Mouse (Mus musculus): ENCODE measurements around the gene Klk6. TPM values are rescaled to one million over a fixed set of nuclear protein-coding genes. Genes with fewer than 3 reads are reported as not detected.

Gene Klk6
- polyA plus RNA-seq, 1 experiment from 2014 or later = not detected

GRCm38 (mm10) chr7:43843801-43844200 is 19.5 kb downstream of the Klk6 start:
- no peaks in the 10 kb centered on the region for H3K36me3 ChIP-seq (ENCODE audit: control insufficient read depth, insufficient read depth, low read length)
- no peaks in the 10 kb centered on the region for H3K27me3 ChIP-seq (ENCODE audit: control insufficient read depth, insufficient read depth, low read length)
- H3K4me2 ChIP-seq (replicated peaks; ENCODE audit: low read depth, low read length) = no peak overlapping the region
- no peak for DNase-seq (ENCODE audit: low spot score)
- no peak overlapping the region for H3K9ac ChIP-seq (ENCODE audit: low read depth, low read length)
- no peak overlapping the region for H3K27ac ChIP-seq (ENCODE audit: low read depth, low read length)
- WGBS = 89% methylated on average over 4 of the region's 4 CpGs
- H3K4me3 ChIP-seq (ENCODE audit: low read depth, low read length) = no peak overlapping the region
- H3K4me1 ChIP-seq (replicated peaks; ENCODE audit: control insufficient read depth, insufficient read depth, low read length) = no peaks in the 10 kb centered on the region
- no peaks in the 10 kb centered on the region for H3K9me3 ChIP-seq (ENCODE audit: control insufficient read depth, low read length)
- ATAC-seq (ENCODE audit: low FRiP score) = no peak

GRCm38 (mm10) chr7:43851616-43852015 is 27.3 kb downstream of the Klk6 start:
- H3K36me3 ChIP-seq (ENCODE audit: control insufficient read depth, insufficient read depth, low read length) = no peaks in the 10 kb centered on the region
- no peaks in the 10 kb centered on the region for H3K4me1 ChIP-seq (replicated peaks; ENCODE audit: control insufficient read depth, insufficient read depth, low read length)
- ATAC-seq (ENCODE audit: low FRiP score) (no peak), DNase-seq (ENCODE audit: low spot score) (no peak)
- no peak overlapping the region for H3K27ac ChIP-seq (ENCODE audit: low read depth, low read length)
- H3K9me3 ChIP-seq (ENCODE audit: control insufficient read depth, low read length) = no peaks in the 10 kb centered on the region
- no peak overlapping the region for H3K4me2 ChIP-seq (replicated peaks; ENCODE audit: low read depth, low read length)
- no peak overlapping the region for H3K9ac ChIP-seq (ENCODE audit: low read depth, low read length)
- no peaks in the 10 kb centered on the region for H3K27me3 ChIP-seq (ENCODE audit: control insufficient read depth, insufficient read depth, low read length)
- 92% methylated on average over 6 of the region's 6 CpGs for WGBS
- no peak overlapping the region for H3K4me3 ChIP-seq (ENCODE audit: low read depth, low read length)

- Histone ChIP-seq H3K9ac (ENCODE audit: low read depth, low read length) (no peak overlapping the region), H3K36me3 (ENCODE audit: control insufficient read depth, insufficient read depth, low read length) (no peaks in the 10 kb centered on the region), H3K4me2 (replicated peaks; ENCODE audit: low read depth, low read length) (no peak overlapping the region), H3K9me3 (ENCODE audit: control insufficient read depth, low read length) (no peaks in the 10 kb centered on the region), H3K27ac (ENCODE audit: low read depth, low read length) (no peak overlapping the region), H3K4me1 (replicated peaks; ENCODE audit: control insufficient read depth, insufficient read depth, low read length) (no peaks in the 10 kb centered on the region), H3K4me3 (ENCODE audit: low read depth, low read length) (no peak overlapping the region), H3K27me3 (ENCODE audit: control insufficient read depth, insufficient read depth, low read length) (no peaks in the 10 kb centered on the region)
- ATAC-seq (ENCODE audit: low FRiP score) = no peak
- no peak for DNase-seq (ENCODE audit: low spot score)
- 85% methylated on average over 9 of the region's 9 CpGs for WGBS
These were observed 30.5 kb downstream of the Klk6 start for GRCm38 (mm10) chr7:43854642-43855380.

- H3K27ac ChIP-seq (ENCODE audit: low read depth, low read length) = no peak overlapping the region
- H3K4me2 ChIP-seq (replicated peaks; ENCODE audit: low read depth, low read length) = no peak overlapping the region
- DNase-seq (ENCODE audit: low spot score) (no peak), ATAC-seq (ENCODE audit: low FRiP score) (no peak)
- no peaks in the 10 kb centered on the region for H3K36me3 ChIP-seq (ENCODE audit: control insufficient read depth, insufficient read depth, low read length)
- H3K9me3 ChIP-seq (ENCODE audit: control insufficient read depth, low read length) = no peaks in the 10 kb centered on the region
- H3K4me3 ChIP-seq (ENCODE audit: low read depth, low read length) = no peak overlapping the region
- 80% methylated on average over 3 of the region's 3 CpGs for WGBS
- H3K9ac ChIP-seq (ENCODE audit: low read depth, low read length) = no peak overlapping the region
- no peaks in the 10 kb centered on the region for H3K27me3 ChIP-seq (ENCODE audit: control insufficient read depth, insufficient read depth, low read length)
- no peaks in the 10 kb centered on the region for H3K4me1 ChIP-seq (replicated peaks; ENCODE audit: control insufficient read depth, insufficient read depth, low read length)
These were observed 31.4 kb downstream of the Klk6 start for GRCm38 (mm10) chr7:43855709-43856108.

GRCm38 (mm10) chr7:43856307-43856706 is 32.0 kb downstream of the Klk6 start:
- no peaks in the 10 kb centered on the region for H3K27me3 ChIP-seq (ENCODE audit: control insufficient read depth, insufficient read depth, low read length)
- no peak overlapping the region for H3K4me3 ChIP-seq (ENCODE audit: low read depth, low read length)
- no peak overlapping the region for H3K27ac ChIP-seq (ENCODE audit: low read depth, low read length)
- WGBS = 82% methylated on average over 7 of the region's 7 CpGs
- H3K36me3 ChIP-seq (ENCODE audit: control insufficient read depth, insufficient read depth, low read length) = no peaks in the 10 kb centered on the region
- DNase-seq (ENCODE audit: low spot score) = no peak
- H3K9ac ChIP-seq (ENCODE audit: low read depth, low read length) = no peak overlapping the region
- H3K4me2 ChIP-seq (replicated peaks; ENCODE audit: low read depth, low read length) = no peak overlapping the region
- H3K9me3 ChIP-seq (ENCODE audit: control insufficient read depth, low read length) = no peaks in the 10 kb centered on the region
- no peaks in the 10 kb centered on the region for H3K4me1 ChIP-seq (replicated peaks; ENCODE audit: control insufficient read depth, insufficient read depth, low read length)
- no peak for ATAC-seq (ENCODE audit: low FRiP score)

GRCm38 (mm10) chr7:43857501-43857900 is 33.2 kb downstream of the Klk6 start:
- no peaks in the 10 kb centered on the region for H3K27me3 ChIP-seq (ENCODE audit: control insufficient read depth, insufficient read depth, low read length)
- WGBS = 92% methylated on average over 12 of the region's 12 CpGs

GRCm38 (mm10) chr7:43860411-43860810 is 36.1 kb downstream of the Klk6 start:
- Histone ChIP-seq H3K9me3 (ENCODE audit: control insufficient read depth, low read length) (no peaks in the 10 kb centered on the region), H3K27ac (ENCODE audit: low read depth, low read length) (no peak overlapping the region), H3K36me3 (ENCODE audit: control insufficient read depth, insufficient read depth, low read length) (no peaks in the 10 kb centered on the region), H3K9ac (ENCODE audit: low read depth, low read length) (no peak overlapping the region), H3K4me3 (ENCODE audit: low read depth, low read length) (no peak overlapping the region), H3K27me3 (ENCODE audit: control insufficient read depth, insufficient read depth, low read length) (no peaks in the 10 kb centered on the region), H3K4me1 (replicated peaks; ENCODE audit: control insufficient read depth, insufficient read depth, low read length) (no peaks in the 10 kb centered on the region), H3K4me2 (replicated peaks; ENCODE audit: low read depth, low read length) (no peak overlapping the region)
- DNase-seq (ENCODE audit: low spot score) (no peak), ATAC-seq (ENCODE audit: low FRiP score) (0 out of 2 replicates have a peak, but pooled peaks have one; percentile 38)
- WGBS = 58% methylated on average over 8 of the region's 8 CpGs

More at GRCm38 (mm10) chr7:43857501-43857900, 33.2 kb downstream of the Klk6 start:
- Histone ChIP-seq H3K9me3 (ENCODE audit: control insufficient read depth, low read length) (no peaks in the 10 kb centered on the region), H3K36me3 (ENCODE audit: control insufficient read depth, insufficient read depth, low read length) (no peaks in the 10 kb centered on the region), H3K9ac (ENCODE audit: low read depth, low read length) (no peak overlapping the region), H3K4me3 (ENCODE audit: low read depth, low read length) (no peak overlapping the region), H3K4me1 (replicated peaks; ENCODE audit: control insufficient read depth, insufficient read depth, low read length) (no peaks in the 10 kb centered on the region), H3K4me2 (replicated peaks; ENCODE audit: low read depth, low read length) (no peak overlapping the region), H3K27ac (ENCODE audit: low read depth, low read length) (no peak overlapping the region)
- DNase-seq (ENCODE audit: low spot score) = no peak
- ATAC-seq (ENCODE audit: low FRiP score) = no peak

GRCm38 (mm10) chr7:43873237-43873636 is 48.9 kb downstream of the Klk6 start:
- H3K9me3 ChIP-seq (ENCODE audit: control insufficient read depth, low read length) = no peaks in the 10 kb centered on the region
- WGBS = 2% methylated on average over 10 of the region's 10 CpGs
- no peak overlapping the region for H3K4me3 ChIP-seq (ENCODE audit: low read depth, low read length)
- H3K27ac ChIP-seq (ENCODE audit: low read depth, low read length) = no peak overlapping the region
- H3K4me1 ChIP-seq (replicated peaks; ENCODE audit: control insufficient read depth, insufficient read depth, low read length) = no peaks in the 10 kb centered on the region
- no peaks in the 10 kb centered on the region for H3K36me3 ChIP-seq (ENCODE audit: control insufficient read depth, insufficient read depth, low read length)
- no peaks in the 10 kb centered on the region for H3K27me3 ChIP-seq (ENCODE audit: control insufficient read depth, insufficient read depth, low read length)
- no peak overlapping the region for H3K4me2 ChIP-seq (replicated peaks; ENCODE audit: low read depth, low read length)
- DNase-seq (ENCODE audit: low spot score) (peak; percentile 90), ATAC-seq (ENCODE audit: low FRiP score) (peak; percentile 51)
- no peak overlapping the region for H3K9ac ChIP-seq (ENCODE audit: low read depth, low read length)

- Histone ChIP-seq H3K36me3 (ENCODE audit: control insufficient read depth, insufficient read depth, low read length) (no peaks in the 10 kb centered on the region), H3K9me3 (ENCODE audit: control insufficient read depth, low read length) (no peaks in the 10 kb centered on the region), H3K4me3 (ENCODE audit: low read depth, low read length) (no peak overlapping the region), H3K27me3 (ENCODE audit: control insufficient read depth, insufficient read depth, low read length) (no peaks in the 10 kb centered on the region), H3K27ac (ENCODE audit: low read depth, low read length) (no peak overlapping the region), H3K9ac (ENCODE audit: low read depth, low read length) (no peak overlapping the region), H3K4me2 (replicated peaks; ENCODE audit: low read depth, low read length) (no peak overlapping the region), H3K4me1 (replicated peaks; ENCODE audit: control insufficient read depth, insufficient read depth, low read length) (no peaks in the 10 kb centered on the region)
- DNase-seq (ENCODE audit: low spot score) (no peak), ATAC-seq (ENCODE audit: low FRiP score) (peak; percentile 51; the same call in 1 of the 2 replicates)
- 82% methylated on average over 3 of the region's 3 CpGs for WGBS
These were observed 49.4 kb downstream of the Klk6 start for GRCm38 (mm10) chr7:43873674-43874073.

Measured in hindbrain, embryonic 11.5 days (tissue).